Mouse (Mus musculus): ENCODE results near the gene Sfswap. TPM values are rescaled to one million over a fixed set of nuclear protein-coding genes. Genes with fewer than 3 reads are reported as not detected.

The Sfswap gene
- polyA plus RNA-seq (2014; fragmentation: Nextera tagmentation; extraction: Ambion mirVana): 44.4 and 44.5 TPM in 2 replicates

- Histone ChIP-seq H3K27ac (replicated peaks; ENCODE audit: low read depth, low read length) (peak within 1 kb of the TSS; percentile 77), H3K27me3 (replicated peaks; ENCODE audit: control insufficient read depth, insufficient read depth, low read length) (no peaks in the 10 kb centered on the region), H3K4me2 (ENCODE audit: low read depth, low read length) (peak within 1 kb of the TSS; percentile 90), H3K4me1 (ENCODE audit: control insufficient read depth, insufficient read depth, low read length) (peaks cover 13% of the 10 kb centered on the region), H3K9ac (ENCODE audit: low read depth, low read length) (peak within 1 kb of the TSS; percentile 94), H3K4me3 (ENCODE audit: low read depth, low read length) (peak within 1 kb of the TSS; percentile 91), H3K9me3 (ENCODE audit: control insufficient read depth, low read length) (no peaks in the 10 kb centered on the region), H3K36me3 (ENCODE audit: control insufficient read depth, insufficient read depth, low read length) (peaks cover 25% of the 10 kb centered on the region)
- under 1% methylated on average over 55 of the region's 66 CpGs for WGBS
- ATAC-seq (ENCODE audit: low read depth): peak; percentile 76
- peak; percentile 91 for DNase-seq (ENCODE audit: low spot score)
Measured at GRCm38 (mm10) chr5:129500722-129501634, at the start of gene Sfswap. Sfswap (plus strand) TSS chr5:129501221.

GRCm38 (mm10) chr5:129452561-129452960 is 48.5 kb upstream of the Sfswap start:
- no peak overlapping the region for H3K4me2 ChIP-seq (ENCODE audit: low read depth, low read length)
- no peak overlapping the region for H3K9ac ChIP-seq (ENCODE audit: low read depth, low read length)
- H3K36me3 ChIP-seq (ENCODE audit: control insufficient read depth, insufficient read depth, low read length): no peaks in the 10 kb centered on the region
- ATAC-seq (ENCODE audit: low read depth) (no peak), DNase-seq (ENCODE audit: low spot score) (no peak)
- H3K4me3 ChIP-seq (ENCODE audit: low read depth, low read length): no peak overlapping the region
- no peaks in the 10 kb centered on the region for H3K27me3 ChIP-seq (replicated peaks; ENCODE audit: control insufficient read depth, insufficient read depth, low read length)
- peaks cover 12% of the 10 kb centered on the region for H3K4me1 ChIP-seq (ENCODE audit: control insufficient read depth, insufficient read depth, low read length)
- H3K27ac ChIP-seq (replicated peaks; ENCODE audit: low read depth, low read length): no peak overlapping the region
- 38% methylated on average over 3 of the region's 3 CpGs for WGBS
- no peaks in the 10 kb centered on the region for H3K9me3 ChIP-seq (ENCODE audit: control insufficient read depth, low read length)

- ATAC-seq (ENCODE audit: low read depth): peak; percentile 95
- peak overlapping the region; percentile 43 for H3K4me2 ChIP-seq (ENCODE audit: low read depth, low read length)
- H3K9me3 ChIP-seq (ENCODE audit: control insufficient read depth, low read length): no peaks in the 10 kb centered on the region
- peaks cover 12% of the 10 kb centered on the region for H3K4me1 ChIP-seq (ENCODE audit: control insufficient read depth, insufficient read depth, low read length)
- no peaks in the 10 kb centered on the region for H3K27me3 ChIP-seq (replicated peaks; ENCODE audit: control insufficient read depth, insufficient read depth, low read length)
- H3K36me3 ChIP-seq (ENCODE audit: control insufficient read depth, insufficient read depth, low read length): no peaks in the 10 kb centered on the region
- peak overlapping the region; percentile 14; the same call in 1 of the 2 replicates for H3K4me3 ChIP-seq (ENCODE audit: low read depth, low read length)
- H3K9ac ChIP-seq (ENCODE audit: low read depth, low read length): peak overlapping the region; percentile 25; the same call in 1 of the 2 replicates
- DNase-seq (ENCODE audit: low spot score): peak; percentile 97
- peak overlapping the region; percentile 80 for H3K27ac ChIP-seq (replicated peaks; ENCODE audit: low read depth, low read length)
- WGBS: 9% methylated on average over 13 of the region's 13 CpGs
Measured at GRCm38 (mm10) chr5:129454802-129455528, 46.1 kb upstream of the Sfswap start.

GRCm38 (mm10) chr5:129455529-129455896 is 45.5 kb upstream of the Sfswap start:
- H3K27ac ChIP-seq (replicated peaks; ENCODE audit: low read depth, low read length): no peak overlapping the region
- no peak overlapping the region for H3K9ac ChIP-seq (ENCODE audit: low read depth, low read length)
- 28% methylated on average over 2 of the region's 2 CpGs for WGBS
- no peaks in the 10 kb centered on the region for H3K9me3 ChIP-seq (ENCODE audit: control insufficient read depth, low read length)
- ATAC-seq (ENCODE audit: low read depth) (peak; percentile 5; the same call in 1 of the 2 replicates), DNase-seq (ENCODE audit: low spot score) (no peak)
- H3K4me1 ChIP-seq (ENCODE audit: control insufficient read depth, insufficient read depth, low read length): peaks cover 12% of the 10 kb centered on the region
- H3K36me3 ChIP-seq (ENCODE audit: control insufficient read depth, insufficient read depth, low read length): no peaks in the 10 kb centered on the region
- no peaks in the 10 kb centered on the region for H3K27me3 ChIP-seq (replicated peaks; ENCODE audit: control insufficient read depth, insufficient read depth, low read length)
- H3K4me2 ChIP-seq (ENCODE audit: low read depth, low read length): peak overlapping the region; percentile 43
- no peak overlapping the region for H3K4me3 ChIP-seq (ENCODE audit: low read depth, low read length)

- no peak for ATAC-seq (ENCODE audit: low read depth)
- H3K27me3 ChIP-seq (replicated peaks; ENCODE audit: control insufficient read depth, insufficient read depth, low read length): no peaks in the 10 kb centered on the region
- no peak overlapping the region for H3K27ac ChIP-seq (replicated peaks; ENCODE audit: low read depth, low read length)
- H3K36me3 ChIP-seq (ENCODE audit: control insufficient read depth, insufficient read depth, low read length): no peaks in the 10 kb centered on the region
- H3K4me1 ChIP-seq (ENCODE audit: control insufficient read depth, insufficient read depth, low read length): peaks cover 12% of the 10 kb centered on the region
- no peaks in the 10 kb centered on the region for H3K9me3 ChIP-seq (ENCODE audit: control insufficient read depth, low read length)
- H3K4me3 ChIP-seq (ENCODE audit: low read depth, low read length): no peak overlapping the region
- DNase-seq (ENCODE audit: low spot score): peak; percentile 34
- WGBS: 42% methylated on average over 9 of the region's 9 CpGs
- no peak overlapping the region for H3K9ac ChIP-seq (ENCODE audit: low read depth, low read length)
- no peak overlapping the region for H3K4me2 ChIP-seq (ENCODE audit: low read depth, low read length)
Measured at GRCm38 (mm10) chr5:129456579-129457140, 44.4 kb upstream of the Sfswap start.

GRCm38 (mm10) chr5:129458109-129458508 is 42.9 kb upstream of the Sfswap start:
- WGBS: 65% methylated on average over 7 of the region's 7 CpGs

GRCm38 (mm10) chr5:129458541-129458940 is 42.5 kb upstream of the Sfswap start:
- H3K36me3 ChIP-seq (ENCODE audit: control insufficient read depth, insufficient read depth, low read length): no peaks in the 10 kb centered on the region
- no peak overlapping the region for H3K4me2 ChIP-seq (ENCODE audit: low read depth, low read length)
- no peak overlapping the region for H3K4me3 ChIP-seq (ENCODE audit: low read depth, low read length)
- H3K9ac ChIP-seq (ENCODE audit: low read depth, low read length): no peak overlapping the region
- H3K4me1 ChIP-seq (ENCODE audit: control insufficient read depth, insufficient read depth, low read length): peaks cover 17% of the 10 kb centered on the region
- H3K27ac ChIP-seq (replicated peaks; ENCODE audit: low read depth, low read length): no peak overlapping the region
- H3K27me3 ChIP-seq (replicated peaks; ENCODE audit: control insufficient read depth, insufficient read depth, low read length): no peaks in the 10 kb centered on the region
- no peaks in the 10 kb centered on the region for H3K9me3 ChIP-seq (ENCODE audit: control insufficient read depth, low read length)
- WGBS: 69% methylated on average over 3 of the region's 3 CpGs
- no peak for ATAC-seq (ENCODE audit: low read depth)
- no peak for DNase-seq (ENCODE audit: low spot score)

More at GRCm38 (mm10) chr5:129458109-129458508, 42.9 kb upstream of the Sfswap start:
- H3K4me1 ChIP-seq (ENCODE audit: control insufficient read depth, insufficient read depth, low read length): peaks cover 13% of the 10 kb centered on the region
- ATAC-seq (ENCODE audit: low read depth): no peak
- H3K9me3 ChIP-seq (ENCODE audit: control insufficient read depth, low read length): no peaks in the 10 kb centered on the region
- no peaks in the 10 kb centered on the region for H3K36me3 ChIP-seq (ENCODE audit: control insufficient read depth, insufficient read depth, low read length)
- no peak overlapping the region for H3K4me2 ChIP-seq (ENCODE audit: low read depth, low read length)
- H3K27ac ChIP-seq (replicated peaks; ENCODE audit: low read depth, low read length): no peak overlapping the region
- no peaks in the 10 kb centered on the region for H3K27me3 ChIP-seq (replicated peaks; ENCODE audit: control insufficient read depth, insufficient read depth, low read length)
- H3K4me3 ChIP-seq (ENCODE audit: low read depth, low read length): no peak overlapping the region
- H3K9ac ChIP-seq (ENCODE audit: low read depth, low read length): no peak overlapping the region
- no peak for DNase-seq (ENCODE audit: low spot score)

GRCm38 (mm10) chr5:129460798-129461476 is 40.1 kb upstream of the Sfswap start:
- H3K4me2 ChIP-seq (ENCODE audit: low read depth, low read length): no peak overlapping the region
- no peak overlapping the region for H3K4me3 ChIP-seq (ENCODE audit: low read depth, low read length)
- ATAC-seq (ENCODE audit: low read depth): no peak
- no peaks in the 10 kb centered on the region for H3K27me3 ChIP-seq (replicated peaks; ENCODE audit: control insufficient read depth, insufficient read depth, low read length)
- no peak overlapping the region for H3K27ac ChIP-seq (replicated peaks; ENCODE audit: low read depth, low read length)
- no peak overlapping the region for H3K9ac ChIP-seq (ENCODE audit: low read depth, low read length)
- DNase-seq (ENCODE audit: low spot score): no peak
- H3K4me1 ChIP-seq (ENCODE audit: control insufficient read depth, insufficient read depth, low read length): peaks cover 4% of the 10 kb centered on the region; the same call in 1 of the 2 replicates
- H3K9me3 ChIP-seq (ENCODE audit: control insufficient read depth, low read length): no peaks in the 10 kb centered on the region
- WGBS: 35% methylated on average over 11 of the region's 11 CpGs
- no peaks in the 10 kb centered on the region for H3K36me3 ChIP-seq (ENCODE audit: control insufficient read depth, insufficient read depth, low read length)

Measured in embryonic facial prominence, embryonic 14.5 days (tissue).